Comparison of ENCODE assay signal across 8 mouse cellular contexts in the genomic region with DNA sequence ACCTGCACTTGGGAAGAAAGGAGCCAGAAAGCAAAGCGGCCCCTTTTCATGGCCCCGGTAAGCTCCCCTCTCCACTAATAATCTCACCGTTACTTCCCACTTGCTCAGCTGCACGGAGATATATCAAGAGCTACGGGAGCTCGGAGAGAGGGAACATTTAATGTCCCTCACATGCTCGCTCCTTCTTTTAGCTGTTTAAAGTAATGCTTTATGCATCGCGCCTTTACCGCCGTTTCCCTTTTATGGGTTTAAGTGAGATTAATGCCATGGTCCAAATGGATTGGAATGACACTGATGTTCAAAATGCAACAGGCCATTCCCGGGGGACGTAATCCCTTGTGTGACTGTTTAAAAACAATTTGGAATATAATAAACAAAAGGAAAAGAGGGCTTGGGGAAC.
"Had no signal": no experiment of that assay in that cellular context is flagged by ENCODE, and none has a peak within 500 bp of the region (broad histone marks: within the 10 kb centered on the region; RNA-seq: fewer than 3 reads in every experiment).

No protein-coding gene starts in this region.

- H3K27me3 ChIP-seq: kidney, embryonic 15.5 days; midbrain, embryonic 15.5 days had no signal

- H3K4me2 ChIP-seq: kidney, embryonic 15.5 days; midbrain, embryonic 15.5 days had no signal

- H3K9ac ChIP-seq: kidney, embryonic 15.5 days; liver, embryonic 14.5 days; midbrain, embryonic 15.5 days had no signal

- H3K36me3 ChIP-seq: kidney, embryonic 15.5 days; midbrain, embryonic 15.5 days had no signal

- H3K9me3 ChIP-seq: kidney, embryonic 15.5 days; midbrain, embryonic 15.5 days had no signal

- H3K4me3 ChIP-seq: kidney, embryonic 15.5 days; midbrain, embryonic 15.5 days had no signal

- H3K27ac ChIP-seq: kidney, embryonic 15.5 days; liver, embryonic 14.5 days; midbrain, embryonic 15.5 days had no signal

- DNase-seq: kidney, adult 2 months; kidney, postnatal 14 days; lung, adult 18-20 months; right cerebral cortex, postnatal 14 days; thymus, postnatal 36 days had no signal
